Mouse (Mus musculus): ENCODE measurements around the gene Dusp7. TPM values are rescaled to one million over a fixed set of nuclear protein-coding genes. Genes with fewer than 3 reads are reported as not detected.

Dusp7 gene
- polyA plus RNA-seq, 1 experiment from 2014 or later: 27.6 TPM

GRCm38 (mm10) chr9:106345630-106346029, 22.8 kb upstream of the Dusp7 start:
- Histone ChIP-seq H3K27me3 (ENCODE audit: control insufficient read depth, insufficient read depth, low read length) (no peaks in the 10 kb centered on the region), H3K36me3 (ENCODE audit: control insufficient read depth, insufficient read depth, low read length) (no peaks in the 10 kb centered on the region), H3K9me3 (ENCODE audit: control insufficient read depth, low read length) (no peaks in the 10 kb centered on the region), H3K4me3 (ENCODE audit: low read depth, low read length) (no peak overlapping the region), H3K27ac (ENCODE audit: low read depth, low read length) (no peak overlapping the region), H3K9ac (ENCODE audit: low read length) (peak overlapping the region; percentile 14), H3K4me2 (ENCODE audit: low read depth, low read length, severe bottlenecking) (no peak overlapping the region), H3K4me1 (replicated peaks; ENCODE audit: control insufficient read depth, insufficient read depth, low read length) (peaks cover 6% of the 10 kb centered on the region)
- 38% methylated on average over 6 of the region's 6 CpGs for whole genome bisulfite sequencing
- ATAC-seq (replicated peaks; ENCODE audit: low FRiP score) (no peak), DNase-seq (ENCODE audit: low spot score) (no peak)

- 80% methylated on average over 10 of the region's 10 CpGs for WGBS
- Histone ChIP-seq H3K27me3 (ENCODE audit: control insufficient read depth, insufficient read depth, low read length) (no peaks in the 10 kb centered on the region), H3K4me3 (ENCODE audit: low read depth, low read length) (no peak overlapping the region), H3K27ac (ENCODE audit: low read depth, low read length) (no peak overlapping the region), H3K4me2 (ENCODE audit: low read depth, low read length, severe bottlenecking) (no peak overlapping the region), H3K9me3 (ENCODE audit: control insufficient read depth, low read length) (no peaks in the 10 kb centered on the region), H3K36me3 (ENCODE audit: control insufficient read depth, insufficient read depth, low read length) (no peaks in the 10 kb centered on the region), H3K9ac (ENCODE audit: low read length) (no peak overlapping the region), H3K4me1 (replicated peaks; ENCODE audit: control insufficient read depth, insufficient read depth, low read length) (peaks cover 6% of the 10 kb centered on the region; the same call in 1 of the 2 replicates)
- DNase-seq (ENCODE audit: low spot score): no peak
- ATAC-seq (replicated peaks; ENCODE audit: low FRiP score): no peak
Measured at GRCm38 (mm10) chr9:106348281-106348680, 20.2 kb upstream of the Dusp7 start.

- H3K4me1 ChIP-seq (replicated peaks; ENCODE audit: control insufficient read depth, insufficient read depth, low read length): peaks cover 6% of the 10 kb centered on the region; the same call in 1 of the 2 replicates
- WGBS: 68% methylated on average over 2 of the region's 2 CpGs
- no peak overlapping the region for H3K4me2 ChIP-seq (ENCODE audit: low read depth, low read length, severe bottlenecking)
- DNase-seq (ENCODE audit: low spot score): no peak
- H3K27ac ChIP-seq (ENCODE audit: low read depth, low read length): no peak overlapping the region
- H3K9ac ChIP-seq (ENCODE audit: low read length): no peak overlapping the region
- no peak overlapping the region for H3K4me3 ChIP-seq (ENCODE audit: low read depth, low read length)
- ATAC-seq (replicated peaks; ENCODE audit: low FRiP score): no peak; the same call in 1 of the 2 replicates
- H3K36me3 ChIP-seq (ENCODE audit: control insufficient read depth, insufficient read depth, low read length): no peaks in the 10 kb centered on the region
- no peaks in the 10 kb centered on the region for H3K9me3 ChIP-seq (ENCODE audit: control insufficient read depth, low read length)
- H3K27me3 ChIP-seq (ENCODE audit: control insufficient read depth, insufficient read depth, low read length): no peaks in the 10 kb centered on the region
Measured at GRCm38 (mm10) chr9:106349075-106349474, 19.4 kb upstream of the Dusp7 start.

DNA sequence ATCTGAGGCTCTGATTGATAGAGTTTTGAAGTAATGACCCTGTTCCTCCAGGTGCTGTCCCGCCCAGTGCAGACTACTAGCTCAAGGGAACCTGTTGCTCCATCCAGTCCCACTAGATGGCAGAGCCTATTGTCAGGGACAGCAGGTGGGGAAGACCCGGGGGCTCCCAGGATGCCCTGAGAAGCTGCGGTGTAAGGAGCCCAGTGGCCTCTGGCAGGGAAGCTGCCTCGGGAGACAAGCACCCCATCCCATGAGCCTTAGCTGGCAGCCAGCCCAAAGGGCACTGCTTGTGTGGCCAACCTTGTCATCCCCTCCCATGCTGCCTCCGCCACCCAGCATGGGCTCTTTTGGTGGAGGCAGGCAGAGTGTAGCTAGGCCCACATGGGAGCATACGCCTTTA, 17.3 kb upstream of the Dusp7 start:
- Histone ChIP-seq H3K9ac (ENCODE audit: low read length) (no peak overlapping the region), H3K4me1 (replicated peaks; ENCODE audit: control insufficient read depth, insufficient read depth, low read length) (peaks cover 2% of the 10 kb centered on the region; the same call in 1 of the 2 replicates), H3K4me2 (ENCODE audit: low read depth, low read length, severe bottlenecking) (no peak overlapping the region), H3K27ac (ENCODE audit: low read depth, low read length) (no peak overlapping the region), H3K4me3 (ENCODE audit: low read depth, low read length) (no peak overlapping the region), H3K9me3 (ENCODE audit: control insufficient read depth, low read length) (no peaks in the 10 kb centered on the region), H3K36me3 (ENCODE audit: control insufficient read depth, insufficient read depth, low read length) (no peaks in the 10 kb centered on the region), H3K27me3 (ENCODE audit: control insufficient read depth, insufficient read depth, low read length) (no peaks in the 10 kb centered on the region)
- 63% methylated on average over 6 of the region's 6 CpGs for WGBS
- ATAC-seq (replicated peaks; ENCODE audit: low FRiP score): no peak
- no peak for DNase-seq (ENCODE audit: low spot score)

DNA sequence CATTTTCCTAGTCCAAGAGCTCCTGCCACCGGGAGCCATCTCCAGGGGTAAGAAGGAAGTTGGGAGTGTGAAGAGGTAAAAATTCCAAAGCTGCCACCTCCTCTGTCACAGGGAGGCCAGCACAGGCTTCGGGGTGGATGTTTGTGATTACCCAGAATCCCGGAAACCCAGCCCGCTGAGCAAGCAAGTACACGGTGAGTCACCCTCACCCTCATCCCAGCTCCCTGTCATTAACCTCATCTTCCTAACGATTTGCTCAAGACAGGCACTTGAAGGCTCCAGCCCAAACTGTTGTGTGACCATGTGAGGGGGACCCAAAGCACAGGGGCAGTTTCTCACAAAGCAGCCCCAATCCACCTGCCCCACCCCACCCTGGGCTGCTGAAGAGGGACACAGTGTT, 14.7 kb upstream of the Dusp7 start:
- ATAC-seq (replicated peaks; ENCODE audit: low FRiP score) (no peak), DNase-seq (ENCODE audit: low spot score) (no peak)
- Histone ChIP-seq H3K9me3 (ENCODE audit: control insufficient read depth, low read length) (no peaks in the 10 kb centered on the region), H3K36me3 (ENCODE audit: control insufficient read depth, insufficient read depth, low read length) (no peaks in the 10 kb centered on the region), H3K4me3 (ENCODE audit: low read depth, low read length) (no peak overlapping the region), H3K9ac (ENCODE audit: low read length) (no peak overlapping the region), H3K4me2 (ENCODE audit: low read depth, low read length, severe bottlenecking) (no peak overlapping the region), H3K27me3 (ENCODE audit: control insufficient read depth, insufficient read depth, low read length) (no peaks in the 10 kb centered on the region), H3K4me1 (replicated peaks; ENCODE audit: control insufficient read depth, insufficient read depth, low read length) (peaks cover 2% of the 10 kb centered on the region; the same call in 1 of the 2 replicates), H3K27ac (ENCODE audit: low read depth, low read length) (no peak overlapping the region)
- WGBS: 72% methylated on average over 6 of the region's 6 CpGs

GRCm38 (mm10) chr9:106354810-106355209, 13.6 kb upstream of the Dusp7 start:
- Histone ChIP-seq H3K4me2 (ENCODE audit: low read depth, low read length, severe bottlenecking) (no peak overlapping the region), H3K9me3 (ENCODE audit: control insufficient read depth, low read length) (no peaks in the 10 kb centered on the region), H3K27ac (ENCODE audit: low read depth, low read length) (no peak overlapping the region), H3K4me1 (replicated peaks; ENCODE audit: control insufficient read depth, insufficient read depth, low read length) (peaks cover 2% of the 10 kb centered on the region; the same call in 1 of the 2 replicates), H3K4me3 (ENCODE audit: low read depth, low read length) (no peak overlapping the region), H3K9ac (ENCODE audit: low read length) (no peak overlapping the region), H3K36me3 (ENCODE audit: control insufficient read depth, insufficient read depth, low read length) (no peaks in the 10 kb centered on the region), H3K27me3 (ENCODE audit: control insufficient read depth, insufficient read depth, low read length) (no peaks in the 10 kb centered on the region)
- 88% methylated on average over 6 of the region's 6 CpGs for WGBS
- DNase-seq (ENCODE audit: low spot score) (no peak), ATAC-seq (replicated peaks; ENCODE audit: low FRiP score) (no peak)

GRCm38 (mm10) chr9:106355217-106355974, 13.0 kb upstream of the Dusp7 start:
- H3K27ac ChIP-seq (ENCODE audit: low read depth, low read length): peak overlapping the region; percentile 25; the same call in 1 of the 2 replicates
- 70% methylated on average over 10 of the region's 10 CpGs for WGBS
- no peak overlapping the region for H3K9ac ChIP-seq (ENCODE audit: low read length)
- H3K4me3 ChIP-seq (ENCODE audit: low read depth, low read length): no peak overlapping the region
- no peaks in the 10 kb centered on the region for H3K27me3 ChIP-seq (ENCODE audit: control insufficient read depth, insufficient read depth, low read length)
- ATAC-seq (replicated peaks; ENCODE audit: low FRiP score) (0 out of 2 replicates have a peak, but pooled peaks have one; percentile 10), DNase-seq (ENCODE audit: low spot score) (no peak)
- no peak overlapping the region for H3K4me2 ChIP-seq (ENCODE audit: low read depth, low read length, severe bottlenecking)
- H3K4me1 ChIP-seq (replicated peaks; ENCODE audit: control insufficient read depth, insufficient read depth, low read length): peaks cover 2% of the 10 kb centered on the region; the same call in 1 of the 2 replicates
- H3K9me3 ChIP-seq (ENCODE audit: control insufficient read depth, low read length): no peaks in the 10 kb centered on the region
- H3K36me3 ChIP-seq (ENCODE audit: control insufficient read depth, insufficient read depth, low read length): no peaks in the 10 kb centered on the region

DNA sequence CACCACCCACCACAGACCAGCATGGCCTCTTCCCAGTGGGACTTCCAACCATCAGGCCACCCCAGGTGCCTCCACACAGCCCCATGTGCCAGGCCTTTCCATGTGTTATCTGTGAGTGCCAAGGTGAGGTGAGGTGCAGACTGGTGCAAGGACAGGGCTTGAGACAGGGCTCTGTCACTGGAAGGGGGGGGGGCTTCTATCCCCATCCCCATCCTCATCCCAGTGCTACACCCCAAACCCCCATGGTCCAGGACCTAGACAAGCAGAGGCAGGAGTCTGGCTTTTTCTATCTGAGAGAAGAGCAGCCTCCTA, 12.5 kb upstream of the Dusp7 start:
- Histone ChIP-seq H3K4me3 (ENCODE audit: low read depth, low read length) (no peak overlapping the region), H3K9me3 (ENCODE audit: control insufficient read depth, low read length) (no peaks in the 10 kb centered on the region), H3K27ac (ENCODE audit: low read depth, low read length) (peak overlapping the region; percentile 25; the same call in 1 of the 2 replicates), H3K36me3 (ENCODE audit: control insufficient read depth, insufficient read depth, low read length) (no peaks in the 10 kb centered on the region), H3K9ac (ENCODE audit: low read length) (no peak overlapping the region), H3K4me1 (replicated peaks; ENCODE audit: control insufficient read depth, insufficient read depth, low read length) (peaks cover 2% of the 10 kb centered on the region; the same call in 1 of the 2 replicates), H3K27me3 (ENCODE audit: control insufficient read depth, insufficient read depth, low read length) (no peaks in the 10 kb centered on the region), H3K4me2 (ENCODE audit: low read depth, low read length, severe bottlenecking) (no peak overlapping the region)
- ATAC-seq (replicated peaks; ENCODE audit: low FRiP score) (no peak), DNase-seq (ENCODE audit: low spot score) (no peak)

GRCm38 (mm10) chr9:106356323-106356844, 12.0 kb upstream of the Dusp7 start:
- 70% methylated on average over 10 of the region's 10 CpGs for WGBS
- Histone ChIP-seq H3K27ac (ENCODE audit: low read depth, low read length) (no peak overlapping the region), H3K4me3 (ENCODE audit: low read depth, low read length) (no peak overlapping the region), H3K9ac (ENCODE audit: low read length) (no peak overlapping the region), H3K36me3 (ENCODE audit: control insufficient read depth, insufficient read depth, low read length) (no peaks in the 10 kb centered on the region), H3K27me3 (ENCODE audit: control insufficient read depth, insufficient read depth, low read length) (no peaks in the 10 kb centered on the region), H3K4me1 (replicated peaks; ENCODE audit: control insufficient read depth, insufficient read depth, low read length) (peaks cover 2% of the 10 kb centered on the region; the same call in 1 of the 2 replicates), H3K4me2 (ENCODE audit: low read depth, low read length, severe bottlenecking) (no peak overlapping the region), H3K9me3 (ENCODE audit: control insufficient read depth, low read length) (no peaks in the 10 kb centered on the region)
- DNase-seq (ENCODE audit: low spot score): peak; percentile 73
- ATAC-seq (replicated peaks; ENCODE audit: low FRiP score): no peak; the same call in 1 of the 2 replicates
